In the genomic region with DNA sequence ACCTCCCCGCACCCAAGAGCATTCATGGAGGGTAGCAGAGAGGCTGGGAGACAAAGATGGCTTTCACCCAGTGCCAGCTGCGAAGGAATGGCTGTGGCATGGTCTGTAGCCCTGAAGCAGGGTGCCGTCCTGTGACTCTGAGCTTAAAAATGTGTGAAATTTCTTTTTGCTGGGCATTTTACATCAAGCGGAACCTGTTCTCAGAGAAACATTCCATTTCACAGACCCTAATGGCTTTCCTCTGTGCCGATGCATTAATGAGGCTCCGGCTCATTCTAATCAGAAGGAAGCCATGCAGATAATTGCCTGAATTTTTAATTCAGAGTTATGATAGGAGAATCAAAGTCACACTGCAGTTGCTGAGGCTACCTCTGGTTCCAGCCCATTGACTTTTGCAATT, we compare ENCODE assay signal across 20 mouse cellular contexts. TPM values are rescaled to one million over a fixed set of nuclear protein-coding genes. Genes with fewer than 3 reads are reported as not detected.
DNase-seq lines count a peak whose midpoint lies in the region; ATAC-seq and TF ChIP-seq lines count a peak whose summit lies in the region.
"Had no signal": no experiment of that assay in that cellular context is flagged by ENCODE, and none has a peak within 500 bp of the region (broad histone marks: within the 10 kb centered on the region; RNA-seq: fewer than 3 reads in every experiment).

No protein-coding gene starts in this region.

- no peaks in the 10 kb centered on the region for H3K9me3 ChIP-seq in midbrain, embryonic 13.5 days
- H3K9me3 ChIP-seq in midbrain, embryonic 10.5 days (replicated peaks): no peaks in the 10 kb centered on the region
- no peaks in the 10 kb centered on the region for H3K9me3 ChIP-seq in hindbrain, embryonic 15.5 days
- no peaks in the 10 kb centered on the region for H3K9me3 ChIP-seq in kidney, embryonic 15.5 days (replicated peaks)
- H3K9me3 ChIP-seq in midbrain, postnatal 0 days (ENCODE audit: low read length): no peaks in the 10 kb centered on the region
- no peaks in the 10 kb centered on the region for H3K9me3 ChIP-seq in stomach, postnatal 0 days (ENCODE audit: control insufficient read depth, low read length)
- no peaks in the 10 kb centered on the region for H3K9me3 ChIP-seq in liver, embryonic 12.5 days (replicated peaks)
- H3K9me3 ChIP-seq: forebrain, embryonic 13.5 days; midbrain, embryonic 12.5 days; neural tube, embryonic 12.5 days had no signal

- no peak for TF ChIP-seq CTCF in midbrain, postnatal 0 days (IDR thresholded peaks at IDR 0.05)
- TF ChIP-seq CTCF in stomach, postnatal 0 days (IDR thresholded peaks at IDR 0.05; ENCODE audit: low read depth): no peak

- H3K27ac ChIP-seq in midbrain, embryonic 13.5 days: peak overlapping the region; percentile 69
- H3K27ac ChIP-seq in midbrain, embryonic 10.5 days (replicated peaks): no peak overlapping the region
- H3K27ac ChIP-seq in hindbrain, embryonic 15.5 days (replicated peaks): peak overlapping the region; percentile 62
- peak overlapping the region; percentile 94 for H3K27ac ChIP-seq in kidney, embryonic 15.5 days
- no peak overlapping the region for H3K27ac ChIP-seq in midbrain, postnatal 0 days (ENCODE audit: low read depth, low read length)
- H3K27ac ChIP-seq in stomach, postnatal 0 days (replicated peaks): no peak overlapping the region
- H3K27ac ChIP-seq in liver, embryonic 12.5 days: no peak overlapping the region
- H3K27ac ChIP-seq: forebrain, embryonic 13.5 days; midbrain, embryonic 12.5 days; neural tube, embryonic 12.5 days had no signal

- no peak overlapping the region for H3K4me2 ChIP-seq in midbrain, embryonic 13.5 days (replicated peaks)
- H3K4me2 ChIP-seq in hindbrain, embryonic 15.5 days: peak overlapping the region; percentile 11; the same call in 1 of the 2 replicates
- peak overlapping the region; percentile 29 for H3K4me2 ChIP-seq in kidney, embryonic 15.5 days
- H3K4me2 ChIP-seq in midbrain, postnatal 0 days (ENCODE audit: low read depth, low read length, poor library complexity, severe bottlenecking): no peak overlapping the region
- H3K4me2 ChIP-seq in stomach, postnatal 0 days (replicated peaks; ENCODE audit: low read depth): no peak overlapping the region
- no peak overlapping the region for H3K4me2 ChIP-seq in liver, embryonic 12.5 days
- H3K4me2 ChIP-seq: forebrain, embryonic 13.5 days; midbrain, embryonic 12.5 days; neural tube, embryonic 12.5 days had no signal

- peak; percentile 14; the same call in 1 of the 2 replicates for ATAC-seq in midbrain, embryonic 13.5 days
- peak; percentile 66; the same call in 1 of the 2 replicates for ATAC-seq in hindbrain, embryonic 15.5 days (ENCODE audit: low FRiP score, low read depth)
- ATAC-seq in kidney, embryonic 15.5 days (replicated peaks; ENCODE audit: low FRiP score): peak; percentile 57
- no peak for ATAC-seq in midbrain, postnatal 0 days (ENCODE audit: low FRiP score)
- no peak for ATAC-seq in stomach, postnatal 0 days (ENCODE audit: low FRiP score, low TSS enrichment)
- ATAC-seq in liver, embryonic 12.5 days: no peak
- ATAC-seq: forebrain, embryonic 13.5 days; intestine, postnatal 0 days had no signal

- 61% methylated on average over 6 of the region's 6 CpGs for WGBS in midbrain, embryonic 13.5 days
- WGBS in midbrain, embryonic 10.5 days: 82% methylated on average over 6 of the region's 6 CpGs
- 37% methylated on average over 6 of the region's 6 CpGs for WGBS in hindbrain, embryonic 15.5 days
- WGBS in kidney, embryonic 15.5 days: 53% methylated on average over 6 of the region's 6 CpGs
- 53% methylated on average over 6 of the region's 6 CpGs for WGBS in midbrain, postnatal 0 days
- WGBS in stomach, postnatal 0 days: 76% methylated on average over 6 of the region's 6 CpGs
- 64% methylated on average over 6 of the region's 6 CpGs for WGBS in liver, embryonic 12.5 days (ENCODE audit: insufficient replicate concordance)

- no peaks in the 10 kb centered on the region for H3K36me3 ChIP-seq in midbrain, embryonic 13.5 days
- H3K36me3 ChIP-seq in midbrain, embryonic 10.5 days: no peaks in the 10 kb centered on the region
- no peaks in the 10 kb centered on the region for H3K36me3 ChIP-seq in hindbrain, embryonic 15.5 days
- no peaks in the 10 kb centered on the region for H3K36me3 ChIP-seq in kidney, embryonic 15.5 days
- no peaks in the 10 kb centered on the region for H3K36me3 ChIP-seq in midbrain, postnatal 0 days (ENCODE audit: insufficient read depth, low read length)
- H3K36me3 ChIP-seq in stomach, postnatal 0 days (ENCODE audit: control insufficient read depth, insufficient read depth, low read length): no peaks in the 10 kb centered on the region
- no peaks in the 10 kb centered on the region for H3K36me3 ChIP-seq in liver, embryonic 12.5 days
- H3K36me3 ChIP-seq: midbrain, embryonic 12.5 days; neural tube, embryonic 12.5 days had no signal

- H3K4me1 ChIP-seq in midbrain, embryonic 13.5 days (replicated peaks): no peaks in the 10 kb centered on the region
- H3K4me1 ChIP-seq in midbrain, embryonic 10.5 days: no peaks in the 10 kb centered on the region
- 0 out of 2 replicates have a peak, but pooled peaks cover 4% of the 10 kb centered on the region for H3K4me1 ChIP-seq in hindbrain, embryonic 15.5 days (replicated peaks)
- H3K4me1 ChIP-seq in kidney, embryonic 15.5 days: peaks cover 35% of the 10 kb centered on the region
- no peaks in the 10 kb centered on the region for H3K4me1 ChIP-seq in midbrain, postnatal 0 days (ENCODE audit: insufficient read depth, low read length)
- H3K4me1 ChIP-seq in stomach, postnatal 0 days (replicated peaks; ENCODE audit: control insufficient read depth, insufficient read depth): no peaks in the 10 kb centered on the region
- no peaks in the 10 kb centered on the region for H3K4me1 ChIP-seq in liver, embryonic 12.5 days
- H3K4me1 ChIP-seq: midbrain, embryonic 12.5 days had no signal

- no peak for DNase-seq in midbrain, embryonic 10.5 days (ENCODE audit: low spot score)
- DNase-seq in midbrain, postnatal 0 days (ENCODE audit: low spot score): peak; percentile 4
- DNase-seq in urinary bladder, adult 18-20 months (ENCODE audit: low spot score in 2 of 2): no peak
- no peak for DNase-seq in stomach, postnatal 0 days (ENCODE audit: low spot score)
- DNase-seq: cerebellum, postnatal 14 days; heart, postnatal 4 days; liver; lung, adult 18-20 months; lung, postnatal 4 days; thymus, postnatal 36 days had no signal

- no peak overlapping the region for H3K9ac ChIP-seq in midbrain, embryonic 13.5 days (replicated peaks)
- no peak overlapping the region for H3K9ac ChIP-seq in hindbrain, embryonic 15.5 days
- H3K9ac ChIP-seq in kidney, embryonic 15.5 days: no peak overlapping the region
- H3K9ac ChIP-seq in midbrain, postnatal 0 days (replicated peaks; ENCODE audit: low read length, poor library complexity, severe bottlenecking): no peak overlapping the region
- H3K9ac ChIP-seq in stomach, postnatal 0 days (ENCODE audit: low read length): no peak overlapping the region
- no peak overlapping the region for H3K9ac ChIP-seq in liver, embryonic 12.5 days
- H3K9ac ChIP-seq: forebrain, embryonic 13.5 days; midbrain, embryonic 12.5 days; neural tube, embryonic 12.5 days had no signal

- H3K4me3 ChIP-seq in midbrain, embryonic 13.5 days (replicated peaks): no peak overlapping the region
- H3K4me3 ChIP-seq in midbrain, embryonic 10.5 days: no peak overlapping the region
- H3K4me3 ChIP-seq in hindbrain, embryonic 15.5 days: no peak overlapping the region
- peak overlapping the region; percentile 16; the same call in 1 of the 2 replicates for H3K4me3 ChIP-seq in kidney, embryonic 15.5 days (replicated peaks)
- no peak overlapping the region for H3K4me3 ChIP-seq in midbrain, postnatal 0 days (ENCODE audit: low read depth, low read length)
- H3K4me3 ChIP-seq in stomach, postnatal 0 days (ENCODE audit: low read depth, low read length): no peak overlapping the region
- no peak overlapping the region for H3K4me3 ChIP-seq in liver, embryonic 12.5 days
- H3K4me3 ChIP-seq: forebrain, embryonic 13.5 days; midbrain, embryonic 12.5 days; neural tube, embryonic 12.5 days had no signal

- TF ChIP-seq EP300 in stomach, postnatal 0 days (optimal IDR thresholded peaks at IDR 0.05): no peak

- no peaks in the 10 kb centered on the region for H3K27me3 ChIP-seq in midbrain, embryonic 13.5 days
- H3K27me3 ChIP-seq in midbrain, embryonic 10.5 days (ENCODE audit: low read depth, poor library complexity, severe bottlenecking): peaks cover 5% of the 10 kb centered on the region; the same call in 1 of the 2 replicates
- H3K27me3 ChIP-seq in hindbrain, embryonic 15.5 days: no peaks in the 10 kb centered on the region
- no peaks in the 10 kb centered on the region for H3K27me3 ChIP-seq in kidney, embryonic 15.5 days
- no peaks in the 10 kb centered on the region for H3K27me3 ChIP-seq in midbrain, postnatal 0 days (ENCODE audit: insufficient read depth, low read length)
- no peaks in the 10 kb centered on the region for H3K27me3 ChIP-seq in stomach, postnatal 0 days (ENCODE audit: control insufficient read depth, insufficient read depth, low read length)
- peaks cover 39% of the 10 kb centered on the region for H3K27me3 ChIP-seq in liver, embryonic 12.5 days (replicated peaks)
- H3K27me3 ChIP-seq: forebrain, embryonic 13.5 days; midbrain, embryonic 12.5 days; neural tube, embryonic 12.5 days had no signal

RNA-seq across cellular contexts. Expression of a gene that starts 32.8 kb away (rescaled TPM):
- polyA plus RNA-seq in midbrain, embryonic 13.5 days (2015; fragmentation: Nextera tagmentation; extraction: Ambion mirVana): 0.10 TPM in 1 of 2 replicates, not detected in the other
- polyA plus RNA-seq in midbrain, embryonic 10.5 days (2016; fragmentation: Nextera tagmentation; extraction: Ambion mirVana): not detected in 2 replicates
- 0.20 and 0.26 TPM in 2 replicates for polyA plus RNA-seq in hindbrain, embryonic 15.5 days (2015; fragmentation: Nextera tagmentation; extraction: Ambion mirVana)
- 78.5 and 83.3 TPM in 2 replicates for polyA plus RNA-seq in kidney, embryonic 15.5 days (2015; fragmentation: Nextera tagmentation; extraction: Ambion mirVana)
- total RNA-seq in midbrain, postnatal 0 days (2014; rRNA removed): not detected in 2 replicates
- 0.22 and 0.31 TPM in 2 replicates for polyA plus RNA-seq in midbrain, postnatal 0 days (2015; fragmentation: Nextera tagmentation; extraction: Ambion mirVana)
- 4.8 and 5.0 TPM in 2 replicates for polyA plus RNA-seq in stomach, postnatal 0 days (2015; fragmentation: Nextera tagmentation; extraction: Ambion mirVana)
- 2.2 and 2.5 TPM in 2 replicates for polyA plus RNA-seq in liver, embryonic 12.5 days (2016; fragmentation: Nextera tagmentation; extraction: Ambion mirVana)
- total RNA-seq: granulocyte monocyte progenitor cell, adult 5-6 weeks; heart, postnatal 4 days had no signal
- polyA plus RNA-seq: C2C12; forebrain, embryonic 13.5 days; midbrain, embryonic 12.5 days had no signal

Comparison
In these comparisons a context has a peak if more than half of its experiments do, and no peak if none do; other contexts are left out.
1. ATAC-seq: peak in midbrain, embryonic 13.5 days (single experiment), hindbrain, embryonic 15.5 days (single experiment) and kidney, embryonic 15.5 days (single experiment); none in midbrain, postnatal 0 days (single experiment), stomach, postnatal 0 days (single experiment) and liver, embryonic 12.5 days (single experiment).
2. H3K27ac ChIP-seq: peak in midbrain, embryonic 13.5 days (single experiment), hindbrain, embryonic 15.5 days (single experiment) and kidney, embryonic 15.5 days (single experiment); none in midbrain, embryonic 10.5 days (single experiment), midbrain, postnatal 0 days (single experiment), stomach, postnatal 0 days (single experiment) and liver, embryonic 12.5 days (single experiment).
3. H3K4me2 ChIP-seq: peak in hindbrain, embryonic 15.5 days (single experiment) and kidney, embryonic 15.5 days (single experiment); none in midbrain, embryonic 13.5 days (single experiment), midbrain, postnatal 0 days (single experiment), stomach, postnatal 0 days (single experiment) and liver, embryonic 12.5 days (single experiment).
4. RNA of a gene that starts 32.8 kb away (polyA plus RNA-seq): 78.5 to 83.3 TPM in kidney, embryonic 15.5 days; 4.8 to 5.0 TPM in stomach, postnatal 0 days, 2.2 to 2.5 TPM in liver, embryonic 12.5 days, 0.22 to 0.31 TPM in midbrain, postnatal 0 days, 0.20 to 0.26 TPM in hindbrain, embryonic 15.5 days, 0.10 TPM in midbrain, embryonic 13.5 days and not detected in midbrain, embryonic 10.5 days; every median in the first group is over 10 times any median in the second.